Comparison of ENCODE assay signal across 22 mouse cellular contexts in genomic region chr4:65421272-65421671, GRCm38 (mm10).
DNase-seq lines count a peak whose midpoint lies in the region; ATAC-seq and TF ChIP-seq lines count a peak whose summit lies in the region.
"Had no signal": no experiment of that assay in that cellular context is flagged by ENCODE, and none has a peak within 500 bp of the region (broad histone marks: within the 10 kb centered on the region; RNA-seq: fewer than 3 reads in every experiment).

No protein-coding gene starts in this region.

- no peak for TF ChIP-seq CTCF in lung, postnatal 0 days (IDR thresholded peaks at IDR 0.05)

- ATAC-seq in kidney, embryonic 15.5 days (replicated peaks; ENCODE audit: low FRiP score), result peak; percentile 64; the same call in 1 of the 2 replicates
- no peak for ATAC-seq in lung, embryonic 16.5 days (ENCODE audit: low read depth)
- ATAC-seq in lung, postnatal 0 days, result no peak
- no peak for ATAC-seq in limb, embryonic 14.5 days (ENCODE audit: low FRiP score, low read depth)
- ATAC-seq: CD4-positive, CD25-positive, alpha-beta regulatory T cell, adult 4 months; intestine, postnatal 0 days had no signal

- H3K4me1 ChIP-seq in kidney, embryonic 15.5 days, result peaks cover 13% of the 10 kb centered on the region
- peaks cover 6% of the 10 kb centered on the region for H3K4me1 ChIP-seq in lung, embryonic 16.5 days (replicated peaks; ENCODE audit: control insufficient read depth, insufficient read depth, low read length)
- 0 out of 2 replicates have a peak, but pooled peaks cover 3% of the 10 kb centered on the region for H3K4me1 ChIP-seq in lung, postnatal 0 days (ENCODE audit: insufficient read depth, low read depth, low read length)
- H3K4me1 ChIP-seq in limb, embryonic 14.5 days (ENCODE audit: control insufficient read depth, insufficient read depth, low read length), result peaks cover 17% of the 10 kb centered on the region

- H3K4me2 ChIP-seq in kidney, embryonic 15.5 days, result no peak overlapping the region
- H3K4me2 ChIP-seq in lung, embryonic 16.5 days (ENCODE audit: low read depth, low read length), result no peak overlapping the region
- no peak overlapping the region for H3K4me2 ChIP-seq in lung, postnatal 0 days (replicated peaks; ENCODE audit: low read depth, low read length)
- no peak overlapping the region for H3K4me2 ChIP-seq in limb, embryonic 14.5 days (replicated peaks; ENCODE audit: low read depth, low read length, severe bottlenecking)
- H3K4me2 ChIP-seq: forebrain, embryonic 13.5 days; heart, embryonic 11.5 days; limb, embryonic 15.5 days; midbrain, embryonic 13.5 days; neural tube, embryonic 12.5 days had no signal

- no peaks in the 10 kb centered on the region for H3K9me3 ChIP-seq in kidney, embryonic 15.5 days (replicated peaks)
- H3K9me3 ChIP-seq in lung, embryonic 16.5 days (ENCODE audit: control insufficient read depth, low read length), result no peaks in the 10 kb centered on the region
- H3K9me3 ChIP-seq in lung, postnatal 0 days (ENCODE audit: low read length), result no peaks in the 10 kb centered on the region
- H3K9me3 ChIP-seq in limb, embryonic 14.5 days (ENCODE audit: control insufficient read depth, low read length), result no peaks in the 10 kb centered on the region
- H3K9me3 ChIP-seq: forebrain, embryonic 13.5 days; limb, embryonic 15.5 days; midbrain, embryonic 13.5 days; neural tube, embryonic 12.5 days had no signal

- no peak overlapping the region for H3K9ac ChIP-seq in kidney, embryonic 15.5 days
- no peak overlapping the region for H3K9ac ChIP-seq in lung, embryonic 16.5 days (ENCODE audit: low read length)
- H3K9ac ChIP-seq in lung, postnatal 0 days (replicated peaks; ENCODE audit: low read depth), result no peak overlapping the region
- no peak overlapping the region for H3K9ac ChIP-seq in limb, embryonic 14.5 days (ENCODE audit: low read depth, low read length, severe bottlenecking)
- H3K9ac ChIP-seq: forebrain, embryonic 13.5 days; limb, embryonic 15.5 days; liver, embryonic 14.5 days; midbrain, embryonic 13.5 days; neural tube, embryonic 12.5 days had no signal

- no peak for TF ChIP-seq EP300 in lung, postnatal 0 days (IDR thresholded peaks at IDR 0.05)

- no peaks in the 10 kb centered on the region for H3K27me3 ChIP-seq in kidney, embryonic 15.5 days
- H3K27me3 ChIP-seq in lung, embryonic 16.5 days (ENCODE audit: control insufficient read depth, insufficient read depth, low read depth, low read length), result no peaks in the 10 kb centered on the region
- no peaks in the 10 kb centered on the region for H3K27me3 ChIP-seq in lung, postnatal 0 days (replicated peaks; ENCODE audit: insufficient read depth, low read length)
- no peaks in the 10 kb centered on the region for H3K27me3 ChIP-seq in limb, embryonic 14.5 days (ENCODE audit: control insufficient read depth, insufficient read depth, low read length)
- H3K27me3 ChIP-seq: forebrain, embryonic 13.5 days; limb, embryonic 15.5 days; midbrain, embryonic 13.5 days; neural tube, embryonic 12.5 days had no signal

- H3K27ac ChIP-seq in kidney, embryonic 15.5 days, result peak overlapping the region; percentile 78
- peak overlapping the region; percentile 72 for H3K27ac ChIP-seq in lung, embryonic 16.5 days (ENCODE audit: low read length)
- H3K27ac ChIP-seq in lung, postnatal 0 days (ENCODE audit: low read length), result no peak overlapping the region
- H3K27ac ChIP-seq in limb, embryonic 14.5 days (replicated peaks; ENCODE audit: low read depth, low read length), result peak overlapping the region; percentile 46; the same call in 1 of the 2 replicates
- H3K27ac ChIP-seq: forebrain, embryonic 13.5 days; gastrocnemius, adult 2 months; layer of hippocampus, adult 2 months; liver, embryonic 14.5 days; midbrain, embryonic 13.5 days; neural tube, embryonic 12.5 days had no signal

- TF ChIP-seq POLR2A in limb, embryonic 14.5 days (IDR thresholded peaks at IDR 0.05; ENCODE audit: borderline replicate concordance, extremely low read depth, insufficient read depth, insufficient read length), result no peak

- WGBS in kidney, embryonic 15.5 days, result 68% methylated on average over 2 of the region's 2 CpGs
- WGBS in lung, embryonic 16.5 days, result 55% methylated on average over 2 of the region's 2 CpGs
- whole genome bisulfite sequencing in lung, postnatal 0 days, result 63% methylated on average over 2 of the region's 2 CpGs
- 94% methylated on average over 2 of the region's 2 CpGs for WGBS in limb, embryonic 14.5 days

- H3K36me3 ChIP-seq in kidney, embryonic 15.5 days, result no peaks in the 10 kb centered on the region
- H3K36me3 ChIP-seq in lung, embryonic 16.5 days (ENCODE audit: control insufficient read depth, insufficient read depth, low read length), result no peaks in the 10 kb centered on the region
- H3K36me3 ChIP-seq in lung, postnatal 0 days (ENCODE audit: insufficient read depth, low read length), result no peaks in the 10 kb centered on the region
- H3K36me3 ChIP-seq in limb, embryonic 14.5 days (ENCODE audit: control insufficient read depth, insufficient read depth, low read length), result no peaks in the 10 kb centered on the region
- H3K36me3 ChIP-seq: limb, embryonic 15.5 days; midbrain, embryonic 13.5 days; neural tube, embryonic 12.5 days had no signal

- DNase-seq in heart, adult 11 months, result peak; percentile 29
- no peak for DNase-seq in heart, adult 8-10 months (ENCODE audit: low spot score)
- no peak for DNase-seq in kidney, adult 9 months
- DNase-seq in lung, postnatal 0 days (ENCODE audit: low spot score), result no peak
- DNase-seq in limb, embryonic 14.5 days (ENCODE audit: low spot score), result no peak
- DNase-seq: cerebellum, adult 9-10 months; layer of hippocampus, postnatal 36 days; right cerebral cortex, postnatal 25 days; spleen, adult 18-20 months had no signal

- H3K4me3 ChIP-seq in kidney, embryonic 15.5 days (replicated peaks), result no peak overlapping the region
- no peak overlapping the region for H3K4me3 ChIP-seq in lung, embryonic 16.5 days (ENCODE audit: low read length)
- H3K4me3 ChIP-seq in lung, postnatal 0 days (ENCODE audit: low read depth, low read length), result no peak overlapping the region
- no peak overlapping the region for H3K4me3 ChIP-seq in limb, embryonic 14.5 days (replicated peaks; ENCODE audit: low read length)
- H3K4me3 ChIP-seq: erythroblast, embryonic 14.5 days; forebrain, embryonic 13.5 days; gastrocnemius, adult 2 months; layer of hippocampus, adult 2 months; limb, embryonic 15.5 days; midbrain, embryonic 13.5 days; neural tube, embryonic 12.5 days had no signal
